Mouse (Mus musculus) erythroblast, embryonic 14.5 days (primary cell): ENCODE measurements around the gene Klhl21. TPM values are rescaled to one million over a fixed set of nuclear protein-coding genes. Genes with fewer than 3 reads are reported as not detected.

ENCODE experiments used
- H3K27me3 ChIP-seq: 2 replicates; pipeline ENCODE4 v1.6.1; 2012; ENCODE audit warnings: inconsistent platforms; ENCODE audit not compliant: control insufficient read depth
- H3K36me3 ChIP-seq: 2 replicates; pipeline ENCODE4 v1.6.1; 2012; ENCODE audit warnings: mild to moderate bottlenecking, inconsistent platforms; ENCODE audit not compliant: control insufficient read depth
- H3K4me1 ChIP-seq: 2 replicates; pipeline ENCODE4 v1.6.1; 2012; ENCODE audit warnings: inconsistent platforms; ENCODE audit not compliant: control insufficient read depth
- H3K4me3 ChIP-seq: replicated peaks from 2 replicates; pipeline ENCODE3; 2012; ENCODE audit warnings: moderate library complexity, mild to moderate bottlenecking, inconsistent platforms
- H3K9me3 ChIP-seq: 2 replicates; pipeline ENCODE4 v1.6.1; 2012; ENCODE audit warnings: low read length, inconsistent platforms, mixed read lengths; ENCODE audit not compliant: control insufficient read depth
- GATA1 ChIP-seq: IDR thresholded peaks from 2 replicates; pipeline ENCODE4 v1.6.1; 2012; ENCODE audit warnings: low read length, inconsistent platforms, mixed read lengths
- TAL1 ChIP-seq: IDR thresholded peaks from 3 replicates; pipeline ENCODE4 v1.6.1; 2012; ENCODE audit warnings: low read length, inconsistent platforms, mixed read lengths
- polyA plus RNA-seq: library from polyadenylated mRNA; stranded (reverse); fragments of >175 nt; gene quantifications from 2 replicates; pipeline ENCODE4 v1.2.3, GENCODE M21; 2012

Klhl21 gene
- polyA plus RNA-seq, 1 experiment: 1.1 TPM

GRCm38 (mm10) chr4:152041924-152042641 lies 33.5 kb downstream of the Klhl21 start:
- Histone ChIP-seq H3K9me3 (no peaks in the 10 kb centered on the region), H3K4me1 (peaks cover 44% of the 10 kb centered on the region), H3K36me3 (peaks cover 62% of the 10 kb centered on the region), H3K27me3 (no peaks in the 10 kb centered on the region), H3K4me3 (no peak overlapping the region)
- no peak for TF ChIP-seq GATA1
- no peak for TF ChIP-seq TAL1

- H3K9me3 ChIP-seq: no peaks in the 10 kb centered on the region
- H3K4me1 ChIP-seq: peaks cover 42% of the 10 kb centered on the region
- no peak for TF ChIP-seq TAL1
- TF ChIP-seq GATA1: no peak
- peaks cover 73% of the 10 kb centered on the region for H3K36me3 ChIP-seq
- no peak overlapping the region for H3K4me3 ChIP-seq
- no peaks in the 10 kb centered on the region for H3K27me3 ChIP-seq
These were observed 34.6 kb downstream of the Klhl21 start for GRCm38 (mm10) chr4:152043171-152043570.

GRCm38 (mm10) chr4:152044609-152045008 lies 36.0 kb downstream of the Klhl21 start:
- Histone ChIP-seq H3K36me3 (peaks cover 84% of the 10 kb centered on the region), H3K4me1 (peaks cover 29% of the 10 kb centered on the region), H3K9me3 (no peaks in the 10 kb centered on the region), H3K27me3 (no peaks in the 10 kb centered on the region), H3K4me3 (no peak overlapping the region)
- TF ChIP-seq GATA1: 0 out of 2 replicates have a peak, but pooled peaks have one; percentile 10
- TF ChIP-seq TAL1: 0 out of 3 replicates have a peak, but pooled peaks have one; percentile 6

DNA sequence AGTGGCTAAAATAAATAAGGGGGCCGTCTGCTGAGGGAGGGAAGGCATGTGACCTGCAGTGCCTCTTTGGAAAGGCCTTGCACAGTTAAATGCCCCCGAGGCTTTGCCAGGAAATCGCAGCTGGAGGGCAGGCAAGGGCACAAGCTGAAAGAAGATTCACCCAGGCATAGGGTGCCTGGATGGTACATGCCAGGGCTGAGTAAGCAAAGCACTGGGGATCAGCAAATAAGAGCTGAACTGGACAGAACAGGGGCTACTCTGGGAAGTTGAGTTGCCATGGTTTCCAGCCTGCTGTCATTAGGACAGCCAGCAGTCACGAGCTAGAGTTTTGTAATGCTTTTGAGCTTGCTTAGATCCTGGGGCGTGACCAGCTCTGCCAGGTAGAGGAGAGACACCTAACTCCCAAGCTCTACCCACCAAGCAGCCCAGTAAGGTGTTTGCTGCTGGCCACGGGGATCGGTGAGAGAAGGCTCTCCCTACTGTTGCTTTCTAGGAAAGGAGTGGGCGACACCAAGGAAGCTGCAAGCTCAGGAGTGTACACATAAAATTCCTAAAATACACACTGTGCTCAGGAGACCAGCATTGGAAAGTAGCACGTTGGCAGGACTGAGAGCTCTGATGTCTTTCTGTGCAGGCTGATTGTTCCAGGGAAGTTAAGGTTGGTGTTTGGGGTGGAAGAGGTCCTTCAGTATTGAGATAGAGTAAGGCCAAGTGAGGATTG lies 53.9 kb downstream of the Klhl21 start:
- Histone ChIP-seq H3K9me3 (no peaks in the 10 kb centered on the region), H3K36me3 (peaks cover 41% of the 10 kb centered on the region), H3K4me3 (no peak overlapping the region), H3K27me3 (no peaks in the 10 kb centered on the region), H3K4me1 (peaks cover 7% of the 10 kb centered on the region)
- TF ChIP-seq TAL1 (no peak), GATA1 (no peak)

- Histone ChIP-seq H3K36me3 (no peaks in the 10 kb centered on the region; the same call in 1 of the 2 replicates), H3K9me3 (no peaks in the 10 kb centered on the region)
These were observed 58.7 kb downstream of the Klhl21 start for GRCm38 (mm10) chr4:152067280-152067679.

More at GRCm38 (mm10) chr4:152067280-152067679, 58.7 kb downstream of the Klhl21 start:
- Histone ChIP-seq H3K27me3 (peaks cover 9% of the 10 kb centered on the region), H3K4me1 (peaks cover 13% of the 10 kb centered on the region), H3K4me3 (no peak overlapping the region)
- TF ChIP-seq GATA1 (no peak), TAL1 (no peak)

Other genes with a start within 250 kb of the Klhl21 start
- gene Camta1, start 146.9 kb upstream of the Klhl21 start, polyA plus RNA-seq: 1.3 and 1.8 TPM in 2 replicates
- gene Dnajc11, start 75.1 kb upstream of the Klhl21 start, polyA plus RNA-seq: 7.6 and 11.2 TPM in 2 replicates
- gene Thap3, start 19.8 kb upstream of the Klhl21 start, polyA plus RNA-seq: 1.8 and 2.4 TPM in 2 replicates
- gene Phf13, start 12.5 kb upstream of the Klhl21 start, polyA plus RNA-seq: 0.99 and 1.0 TPM in 2 replicates
- gene Zbtb48, start 18.9 kb downstream of the Klhl21 start, polyA plus RNA-seq: 0.82 and 0.86 TPM in 2 replicates
- gene Tas1r1, start 29.8 kb downstream of the Klhl21 start, polyA plus RNA-seq: not detected in 2 replicates
- 0.72 and 0.87 TPM in 2 replicates for gene Nol9, start 30.5 kb downstream of the Klhl21 start, polyA plus RNA-seq
- gene Plekhg5, start 63.7 kb downstream of the Klhl21 start, polyA plus RNA-seq: 9.9 and 10.0 TPM in 2 replicates
- gene Tnfrsf25, start 107.1 kb downstream of the Klhl21 start, polyA plus RNA-seq: 0.37 and 0.81 TPM in 2 replicates
- 0.08 and 0.11 TPM in 2 replicates for gene Espn, start 143.6 kb downstream of the Klhl21 start, polyA plus RNA-seq
- not detected in 2 replicates for gene Hes2, start 150.1 kb downstream of the Klhl21 start, polyA plus RNA-seq
- gene Acot7, start 169.3 kb downstream of the Klhl21 start, polyA plus RNA-seq: 0.40 and 0.51 TPM in 2 replicates